Mouse (Mus musculus) intestine, postnatal 0 days (tissue): ENCODE data around the gene Slc6a21. TPM values are rescaled to one million over a fixed set of nuclear protein-coding genes. Genes with fewer than 3 reads are reported as not detected.

Experiments used
- ATAC-seq: fragments of 200-750 bp; cut with Nextera tagmentation; 2 replicates; pipeline ENCODE4 v1.8.0; 2017; ENCODE audit warnings: mild to moderate bottlenecking, moderate TSS enrichment, moderate library complexity
- H3K27ac ChIP-seq: fragments of 300-500 bp; sonication (generic); 2 replicates; pipeline ENCODE4 v1.5.1; 2014; ENCODE audit warnings: mild to moderate bottlenecking, low read depth, low read length, moderate library complexity
- H3K27me3 ChIP-seq: fragments of 300-500 bp; sonication (generic); replicated peaks from 2 replicates; pipeline ENCODE4 v1.6.1; 2014; ENCODE audit warnings: low read length, mixed read lengths; ENCODE audit not compliant: control insufficient read depth, insufficient read depth
- H3K36me3 ChIP-seq: fragments of 300-500 bp; sonication (generic); 2 replicates; pipeline ENCODE4 v1.6.1; 2014; ENCODE audit warnings: mild to moderate bottlenecking, moderate library complexity; ENCODE audit not compliant: control insufficient read depth, insufficient read depth
- H3K4me1 ChIP-seq: fragments of 300-500 bp; sonication (generic); replicated peaks from 2 replicates; pipeline ENCODE4 v1.6.1; 2014; ENCODE audit warnings: antibody characterized with exemption, low read length, mixed read lengths; ENCODE audit not compliant: control insufficient read depth, insufficient read depth
- H3K4me2 ChIP-seq: fragments of 300-500 bp; sonication (generic); replicated peaks from 2 replicates; pipeline ENCODE4 v1.6.1; 2014; ENCODE audit warnings: low read depth, mild to moderate bottlenecking, moderate library complexity
- H3K4me3 ChIP-seq: fragments of 300-500 bp; sonication (generic); 2 replicates; pipeline ENCODE4 v1.5.1; 2014; ENCODE audit warnings: low read depth, low read length
- H3K9ac ChIP-seq: fragments of 300-500 bp; sonication (generic); 2 replicates; pipeline ENCODE4 v1.6.1; 2014; ENCODE audit warnings: mild to moderate bottlenecking, low read depth, low read length
- H3K9me3 ChIP-seq: fragments of 300-500 bp; sonication (generic); 2 replicates; pipeline ENCODE4 v1.6.1; 2016; ENCODE audit warnings: mixed run types; ENCODE audit not compliant: control insufficient read depth
- CTCF ChIP-seq: sonication (generic); IDR thresholded peaks from 2 replicates; pipeline ENCODE4 v1.5.1; 2016; ENCODE audit warnings: low read depth, mild to moderate bottlenecking, control low read depth, antibody characterized with exemption, moderate library complexity
- WGBS: fragments of 180-500 bp; shearing (Covaris S2); extraction: QIAGEN DNeasy Blood & Tissue Kit; methylation state at CpG from one replicate; pipeline ENCODE4 v1.1.7; 2014; 5-methylcytosine and 5-hydroxymethylcytosine counted together
- polyA plus RNA-seq: library from polyadenylated mRNA; unstranded; fragments of >200 nt; fragmentation: Nextera tagmentation; extraction: Ambion mirVana; gene quantifications from 2 replicates; pipeline ENCODE4 v1.2.1, GENCODE M21; 2015

Gene Slc6a21
- not detected in 2 replicates for polyA plus RNA-seq

DNA sequence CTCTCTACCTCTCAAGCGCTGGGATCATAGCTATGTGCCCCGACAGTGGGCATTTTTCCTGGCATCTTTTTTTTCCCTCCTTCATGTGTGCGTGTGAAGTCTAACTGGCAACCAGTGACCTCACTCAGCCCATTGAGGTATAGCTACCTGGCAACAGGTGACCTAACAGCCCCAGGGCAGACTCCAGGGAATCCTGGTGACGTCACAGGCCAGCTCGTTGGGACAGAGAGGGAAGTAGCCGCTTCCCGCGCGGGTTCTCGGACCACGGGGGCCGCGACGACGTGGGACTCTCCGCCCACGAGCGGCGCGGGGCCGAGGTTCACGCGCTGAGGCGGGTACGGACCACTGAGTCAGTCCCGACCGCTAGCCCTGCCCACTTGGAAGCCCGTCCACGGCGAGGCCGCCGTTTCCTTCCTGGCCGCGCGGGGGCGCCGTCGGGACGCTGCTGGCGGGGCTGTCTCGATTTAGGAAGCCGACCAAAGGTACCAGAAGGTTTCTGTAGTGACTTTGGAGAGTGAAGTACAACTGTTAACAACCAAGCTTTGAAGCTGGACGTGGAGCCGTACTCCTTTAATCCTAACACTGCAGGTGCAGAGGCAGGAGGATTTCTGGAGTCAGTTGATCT, at the start of gene Slc6a21:
Gene Slc6a21 (plus strand): TSS at position 378 of the 625 bp plus-strand sequence.
- 7% methylated on average over 44 of the region's 44 CpGs for WGBS
- H3K9ac ChIP-seq: peak within 1 kb of the TSS; percentile 54
- H3K4me2 ChIP-seq: peak within 1 kb of the TSS; percentile 89
- no peaks in the 10 kb centered on the region for H3K4me1 ChIP-seq
- no peaks in the 10 kb centered on the region for H3K27me3 ChIP-seq
- H3K4me3 ChIP-seq: peak within 1 kb of the TSS; percentile 55
- peak; percentile 96 for TF ChIP-seq CTCF
- H3K27ac ChIP-seq: no peak within 1 kb of the TSS
- H3K9me3 ChIP-seq: no peaks in the 10 kb centered on the region
- peak; percentile 86 for ATAC-seq
- no peaks in the 10 kb centered on the region for H3K36me3 ChIP-seq

DNA sequence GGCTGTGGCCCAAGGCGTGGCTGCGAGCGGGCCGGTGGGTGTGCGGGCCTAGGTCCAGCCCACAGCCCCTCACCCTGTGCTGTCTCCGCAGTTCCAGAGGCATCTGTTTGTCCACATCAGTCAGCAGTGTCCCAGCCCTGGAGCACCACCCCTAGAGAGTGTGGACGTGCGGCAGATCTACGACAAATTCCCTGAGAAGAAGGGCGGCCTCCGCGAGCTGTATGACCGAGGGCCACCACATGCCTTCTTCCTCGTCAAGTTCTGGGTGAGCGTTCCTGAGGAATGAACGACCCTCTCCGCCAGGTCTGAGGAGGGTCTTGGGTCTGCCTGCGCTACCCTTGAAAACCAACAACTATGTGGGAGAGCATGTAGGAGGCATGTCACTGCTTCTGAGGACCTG, 48.8 kb upstream of the Slc6a21 start:
- H3K4me2 ChIP-seq: no peak overlapping the region
- H3K4me3 ChIP-seq: no peak overlapping the region
- no peak for TF ChIP-seq CTCF
- peaks cover under 1% of the 10 kb centered on the region; the same call in 1 of the 2 replicates for H3K4me1 ChIP-seq
- no peaks in the 10 kb centered on the region for H3K9me3 ChIP-seq
- H3K27ac ChIP-seq: no peak overlapping the region
- no peak for ATAC-seq
- WGBS: 93% methylated on average over 18 of the region's 18 CpGs
- peaks cover 30% of the 10 kb centered on the region; the same call in 1 of the 2 replicates for H3K36me3 ChIP-seq
- no peak overlapping the region for H3K9ac ChIP-seq
- no peaks in the 10 kb centered on the region for H3K27me3 ChIP-seq

DNA sequence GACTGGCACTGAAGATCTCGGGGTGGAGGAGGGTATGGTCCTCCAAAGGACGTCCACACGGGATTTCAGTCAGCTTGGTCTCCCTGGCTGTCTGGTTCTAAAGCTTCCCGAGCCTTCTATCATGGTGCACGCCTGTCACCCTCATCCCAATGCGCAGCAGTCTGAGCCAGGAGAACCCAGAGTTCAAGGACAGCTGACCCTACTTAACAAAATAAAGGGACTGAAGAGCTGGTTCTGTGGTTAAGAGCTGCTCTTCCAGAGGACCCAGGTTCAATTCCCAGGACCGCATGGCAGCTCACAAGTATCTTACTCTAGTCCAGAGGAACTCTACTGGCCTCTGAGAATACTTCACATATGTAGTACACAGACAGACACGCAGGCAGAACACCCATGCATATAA, 48.3 kb upstream of the Slc6a21 start:
- Histone ChIP-seq H3K4me2 (no peak overlapping the region), H3K27ac (no peak overlapping the region), H3K36me3 (peaks cover 28% of the 10 kb centered on the region; the same call in 1 of the 2 replicates), H3K9ac (no peak overlapping the region), H3K9me3 (no peaks in the 10 kb centered on the region), H3K27me3 (no peaks in the 10 kb centered on the region), H3K4me1 (peaks cover 6% of the 10 kb centered on the region), H3K4me3 (no peak overlapping the region)
- ATAC-seq: no peak
- no peak for TF ChIP-seq CTCF
- 90% methylated on average over 8 of the region's 8 CpGs for WGBS

DNA sequence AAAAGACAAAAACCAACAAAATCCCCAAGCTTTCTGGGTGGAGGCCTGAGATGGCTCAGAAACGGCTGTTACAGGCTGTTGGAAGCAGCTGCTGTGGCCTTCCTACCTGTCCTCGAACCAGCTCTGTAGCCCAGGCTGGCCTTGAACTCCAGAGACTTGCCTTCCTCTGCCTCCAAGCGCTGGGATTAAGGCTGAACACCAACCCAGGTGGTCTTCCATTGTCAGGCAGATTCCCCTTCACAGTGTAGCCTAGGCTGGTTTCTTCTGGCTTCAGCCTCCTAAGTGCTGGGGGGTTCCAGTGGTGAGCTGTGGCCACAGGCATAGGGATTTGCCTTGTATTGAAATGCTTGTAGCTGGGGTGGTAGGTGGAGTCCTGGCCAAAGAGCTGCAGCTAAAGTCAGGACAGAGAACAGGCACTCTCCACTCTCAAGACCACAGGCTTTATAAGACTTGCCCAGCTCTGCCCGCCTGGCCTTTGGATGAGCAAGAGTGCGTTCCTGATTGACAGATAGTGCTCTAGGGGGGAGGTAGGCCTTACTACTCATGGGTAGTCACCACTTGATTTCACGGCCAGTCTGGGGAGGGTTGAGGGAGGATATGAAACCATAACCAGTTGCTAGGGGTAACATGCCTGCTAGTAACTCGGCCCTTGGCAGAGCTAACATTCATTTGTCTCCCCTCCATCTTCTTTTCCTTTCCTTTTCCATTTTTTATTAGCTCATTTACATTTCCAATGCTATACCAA, 47.7 kb upstream of the Slc6a21 start:
- Histone ChIP-seq H3K27ac (no peak overlapping the region), H3K4me3 (no peak overlapping the region), H3K27me3 (no peaks in the 10 kb centered on the region), H3K36me3 (peaks cover 28% of the 10 kb centered on the region; the same call in 1 of the 2 replicates), H3K4me2 (no peak overlapping the region), H3K9me3 (no peaks in the 10 kb centered on the region), H3K9ac (no peak overlapping the region), H3K4me1 (peaks cover 8% of the 10 kb centered on the region)
- no peak for ATAC-seq
- 92% methylated on average over 7 of the region's 7 CpGs for WGBS
- TF ChIP-seq CTCF: no peak

DNA sequence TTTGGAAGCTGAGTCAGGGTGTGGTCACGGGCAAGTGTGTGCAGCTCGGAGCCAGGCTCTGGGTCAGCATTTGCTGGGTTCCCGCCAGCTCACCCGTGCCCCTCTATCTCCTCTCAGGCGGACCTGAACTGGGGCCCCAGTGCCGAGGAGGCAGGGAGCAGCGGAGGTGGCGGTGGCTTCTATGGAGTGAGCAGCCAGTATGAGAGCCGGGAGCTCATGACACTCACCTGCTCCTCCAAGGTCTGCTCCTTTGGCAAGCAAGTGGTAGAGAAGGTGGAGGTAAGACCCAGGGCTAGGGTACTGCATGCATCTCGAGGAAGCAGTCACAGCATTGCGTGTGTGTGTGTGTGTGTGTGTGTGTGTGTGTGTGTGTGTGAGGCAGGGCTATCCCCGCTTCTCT, 46.1 kb upstream of the Slc6a21 start:
- Histone ChIP-seq H3K36me3 (peaks cover 18% of the 10 kb centered on the region; the same call in 1 of the 2 replicates), H3K4me1 (peaks cover 8% of the 10 kb centered on the region), H3K27me3 (no peaks in the 10 kb centered on the region), H3K9ac (no peak overlapping the region), H3K27ac (no peak overlapping the region), H3K9me3 (no peaks in the 10 kb centered on the region), H3K4me2 (no peak overlapping the region), H3K4me3 (no peak overlapping the region)
- ATAC-seq: no peak
- no peak for TF ChIP-seq CTCF
- WGBS: 88% methylated on average over 12 of the region's 12 CpGs

DNA sequence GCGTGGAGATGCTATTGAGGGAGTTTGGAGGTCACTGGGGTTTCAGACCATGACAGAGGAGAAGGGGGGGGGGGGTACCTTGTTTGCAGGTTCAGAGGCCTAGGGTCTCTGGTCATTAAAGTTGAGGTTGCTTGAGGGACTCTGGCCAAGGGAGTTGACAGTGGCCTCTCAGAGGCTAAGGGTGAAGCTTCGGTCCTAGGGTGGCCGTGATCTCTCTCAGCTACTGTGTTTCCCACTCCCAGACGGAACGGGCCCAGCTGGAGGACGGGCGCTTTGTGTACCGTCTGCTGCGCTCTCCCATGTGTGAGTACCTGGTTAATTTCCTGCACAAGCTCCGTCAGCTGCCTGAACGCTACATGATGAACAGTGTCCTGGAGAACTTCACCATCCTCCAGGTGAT, 45.4 kb upstream of the Slc6a21 start:
- Histone ChIP-seq H3K9me3 (no peaks in the 10 kb centered on the region), H3K27me3 (no peaks in the 10 kb centered on the region), H3K36me3 (peaks cover 16% of the 10 kb centered on the region; the same call in 1 of the 2 replicates), H3K4me1 (peaks cover 8% of the 10 kb centered on the region), H3K4me3 (no peak overlapping the region), H3K27ac (no peak overlapping the region), H3K4me2 (no peak overlapping the region), H3K9ac (no peak overlapping the region)
- no peak for ATAC-seq
- 83% methylated on average over 11 of the region's 11 CpGs for WGBS
- TF ChIP-seq CTCF: no peak
